Mouse (Mus musculus): ENCODE measurements at regions not wholly inside any gene's neighbourhood (a gene's known extent, or its start where the extent isn't known, plus 50 kb on each side); places are given as distances from the start of the nearest gene placed in this dataset.

DNA sequence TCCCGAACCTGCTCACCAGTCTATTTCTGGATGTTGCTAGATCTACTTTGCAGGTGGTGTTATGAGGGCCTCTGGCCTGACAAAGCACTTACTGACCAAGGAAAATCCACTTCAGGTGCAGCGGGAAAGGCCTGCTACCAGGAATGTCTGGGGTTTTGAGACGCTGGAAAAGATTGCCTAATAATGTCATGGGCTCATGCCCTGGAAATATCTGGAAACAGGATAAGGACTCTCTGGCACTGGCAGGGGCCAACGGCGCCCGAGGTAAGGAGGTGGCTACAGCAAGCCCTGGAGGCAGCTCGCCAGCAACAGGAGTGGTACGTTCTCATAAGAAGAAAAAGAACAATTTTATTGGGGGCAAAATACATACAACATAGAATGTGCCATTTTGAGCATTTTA, 94.7 kb downstream of the Zfp36l1 start:
- Histone ChIP-seq H3K27ac (ENCODE audit: insufficient read depth, low read depth, low read length) (no peak overlapping the region), H3K4me3 (ENCODE audit: insufficient read depth, low read length) (no peak overlapping the region), H3K4me1 (ENCODE audit: control insufficient read depth, insufficient read depth, low read length) (peaks cover 15% of the 10 kb centered on the region)
- no peak for TF ChIP-seq POLR2A (IDR thresholded peaks at IDR 0.05; ENCODE audit: borderline replicate concordance, low read depth, low read length)
- no peak for TF ChIP-seq CTCF (IDR thresholded peaks at IDR 0.05; ENCODE audit: low read depth, low read length)

DNA sequence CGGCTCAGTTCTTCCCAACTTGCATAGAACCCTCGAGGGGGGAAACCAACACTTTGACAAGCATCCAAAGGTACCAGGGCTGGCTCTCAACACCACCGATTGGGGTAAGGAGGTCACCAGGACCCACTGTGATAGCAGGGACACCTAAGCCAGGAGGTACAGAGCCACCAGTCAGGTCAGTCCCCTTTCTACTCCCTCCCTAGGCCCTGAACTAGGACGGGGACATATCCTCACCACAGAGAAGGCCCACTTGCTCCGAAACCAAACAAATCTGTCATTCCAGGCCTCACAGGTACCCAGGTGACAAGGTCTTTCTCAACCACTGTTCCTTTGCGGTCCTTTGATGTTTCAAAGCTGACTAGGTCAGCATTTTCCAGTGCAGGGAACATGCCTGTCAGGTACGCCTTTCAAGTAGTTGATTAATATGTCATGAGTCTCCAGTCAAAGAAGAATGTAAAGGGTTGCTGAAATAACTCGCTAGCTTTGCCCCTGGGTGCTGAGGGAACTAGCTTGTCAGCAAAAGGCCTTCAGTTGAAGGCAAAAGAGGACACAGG, 95.4 kb downstream of the Zfp36l1 start:
- no peak overlapping the region for H3K4me3 ChIP-seq (ENCODE audit: insufficient read depth, low read length)
- H3K4me1 ChIP-seq (ENCODE audit: control insufficient read depth, insufficient read depth, low read length), result peaks cover 21% of the 10 kb centered on the region
- H3K27ac ChIP-seq (ENCODE audit: insufficient read depth, low read depth, low read length), result no peak overlapping the region
- no peak for TF ChIP-seq CTCF (IDR thresholded peaks at IDR 0.05; ENCODE audit: low read depth, low read length)
- TF ChIP-seq POLR2A (IDR thresholded peaks at IDR 0.05; ENCODE audit: borderline replicate concordance, low read depth, low read length), result no peak

DNA sequence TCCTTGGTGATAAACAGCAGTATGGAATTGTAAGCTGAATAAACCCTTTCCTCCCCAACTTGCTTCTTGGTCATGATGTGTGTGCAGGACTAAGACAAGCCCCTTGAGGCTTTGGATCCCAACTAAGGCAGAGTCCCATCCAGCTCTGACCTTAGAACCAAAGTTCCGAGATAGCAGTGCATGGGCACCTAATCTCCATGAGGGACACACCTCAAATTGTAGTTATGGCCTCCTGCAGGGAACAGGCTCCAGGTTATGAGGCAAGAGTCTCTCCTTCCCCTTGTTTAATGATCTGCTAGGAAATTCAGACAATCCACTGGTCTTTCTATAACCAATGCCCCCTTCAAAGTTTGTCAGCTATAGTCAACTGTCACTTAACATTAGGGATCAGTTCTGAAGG, 96.9 kb downstream of the Zfp36l1 start:
- Histone ChIP-seq H3K27ac (ENCODE audit: insufficient read depth, low read depth, low read length) (no peak overlapping the region), H3K4me3 (ENCODE audit: insufficient read depth, low read length) (no peak overlapping the region), H3K4me1 (ENCODE audit: control insufficient read depth, insufficient read depth, low read length) (peaks cover 34% of the 10 kb centered on the region)
- TF ChIP-seq POLR2A (IDR thresholded peaks at IDR 0.05; ENCODE audit: borderline replicate concordance, low read depth, low read length), result no peak
- no peak for TF ChIP-seq CTCF (IDR thresholded peaks at IDR 0.05; ENCODE audit: low read depth, low read length)

DNA sequence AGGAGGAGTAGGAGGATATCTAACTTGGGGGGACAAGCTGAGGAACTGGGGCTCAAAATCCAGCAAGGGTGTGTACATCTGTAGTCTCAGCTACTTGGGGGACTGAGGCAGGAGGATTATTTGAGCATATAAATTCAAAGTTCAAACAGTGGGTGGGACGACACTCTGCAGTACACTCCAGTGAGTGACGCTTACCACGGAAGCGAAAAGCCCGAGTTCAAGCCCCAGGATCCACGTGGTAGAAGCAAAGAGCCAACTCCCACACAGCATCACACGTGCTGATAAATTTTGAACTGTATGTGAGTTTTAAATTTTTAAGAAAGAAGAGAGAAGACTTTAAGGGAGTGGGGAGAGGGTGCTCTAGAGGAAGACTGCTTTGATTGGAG, 98.2 kb downstream of the Zfp36l1 start:
- Histone ChIP-seq H3K4me3 (ENCODE audit: insufficient read depth, low read length) (peak overlapping the region; percentile 49; the same call in 1 of the 2 replicates), H3K4me1 (ENCODE audit: control insufficient read depth, insufficient read depth, low read length) (peaks cover 44% of the 10 kb centered on the region), H3K27ac (ENCODE audit: insufficient read depth, low read depth, low read length) (peak overlapping the region; percentile 100)
- TF ChIP-seq POLR2A (IDR thresholded peaks at IDR 0.05; ENCODE audit: borderline replicate concordance, low read depth, low read length) (no peak), CTCF (IDR thresholded peaks at IDR 0.05; ENCODE audit: low read depth, low read length) (no peak)

DNA sequence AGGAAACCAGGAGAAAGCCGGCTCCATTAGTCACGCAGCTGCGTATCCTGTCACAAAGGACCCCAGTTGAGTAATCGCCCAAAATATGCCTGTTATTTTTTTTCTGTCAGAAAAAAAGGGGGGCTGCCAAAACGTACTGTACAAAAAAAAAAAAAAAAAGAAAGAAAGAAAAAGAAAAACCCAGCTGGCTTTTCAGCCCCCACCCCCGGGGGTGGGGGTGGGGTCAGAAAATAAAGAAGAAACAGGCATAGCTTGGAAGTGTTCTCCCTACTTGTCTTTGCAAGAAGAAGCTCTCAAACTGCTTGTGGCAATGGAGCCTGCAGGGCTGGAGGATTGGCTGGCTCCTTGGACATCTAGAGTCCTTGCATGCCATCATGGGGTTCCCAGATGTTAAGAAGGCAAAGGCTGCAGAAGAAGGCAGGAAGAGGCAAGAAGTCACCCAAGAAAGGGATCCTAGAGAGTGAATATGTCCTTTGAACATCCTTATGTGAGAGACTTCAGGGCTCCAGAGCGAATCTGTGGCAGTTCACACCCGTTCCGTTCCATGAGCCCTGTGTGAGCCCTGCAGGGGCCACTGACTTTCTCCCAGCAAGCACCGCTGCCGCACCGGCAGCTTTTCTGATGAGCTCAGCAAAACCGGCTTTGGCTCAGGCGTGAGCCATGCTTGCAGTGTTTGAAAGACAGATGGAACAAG, 98.8 kb downstream of the Zfp36l1 start:
- peaks cover 47% of the 10 kb centered on the region for H3K4me1 ChIP-seq (ENCODE audit: control insufficient read depth, insufficient read depth, low read length)
- peak overlapping the region; percentile 49 for H3K4me3 ChIP-seq (ENCODE audit: insufficient read depth, low read length)
- no peak for TF ChIP-seq POLR2A (IDR thresholded peaks at IDR 0.05; ENCODE audit: borderline replicate concordance, low read depth, low read length)
- TF ChIP-seq CTCF (IDR thresholded peaks at IDR 0.05; ENCODE audit: low read depth, low read length), result no peak
- H3K27ac ChIP-seq (ENCODE audit: insufficient read depth, low read depth, low read length), result peak overlapping the region; percentile 100

DNA sequence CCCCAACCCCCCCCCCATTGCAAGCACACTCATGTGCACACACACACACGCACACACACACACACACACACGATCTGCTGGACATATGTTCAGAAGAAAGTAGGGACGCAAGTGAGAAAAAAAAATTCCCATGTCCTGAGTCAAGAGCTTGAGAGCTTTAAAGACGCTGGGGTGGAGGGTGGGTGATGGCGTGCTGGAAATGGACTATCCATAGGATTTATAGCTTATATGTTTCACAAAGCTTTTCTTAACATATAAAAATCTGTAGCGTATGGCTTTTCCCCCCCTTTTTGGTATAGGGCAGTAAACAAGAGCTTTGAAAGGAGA, 99.3 kb downstream of the Zfp36l1 start:
- Histone ChIP-seq H3K4me3 (ENCODE audit: insufficient read depth, low read length) (no peak overlapping the region), H3K27ac (ENCODE audit: insufficient read depth, low read depth, low read length) (peak overlapping the region; percentile 100), H3K4me1 (ENCODE audit: control insufficient read depth, insufficient read depth, low read length) (peaks cover 47% of the 10 kb centered on the region)
- no peak for TF ChIP-seq POLR2A (IDR thresholded peaks at IDR 0.05; ENCODE audit: borderline replicate concordance, low read depth, low read length)
- no peak for TF ChIP-seq CTCF (IDR thresholded peaks at IDR 0.05; ENCODE audit: low read depth, low read length)

DNA sequence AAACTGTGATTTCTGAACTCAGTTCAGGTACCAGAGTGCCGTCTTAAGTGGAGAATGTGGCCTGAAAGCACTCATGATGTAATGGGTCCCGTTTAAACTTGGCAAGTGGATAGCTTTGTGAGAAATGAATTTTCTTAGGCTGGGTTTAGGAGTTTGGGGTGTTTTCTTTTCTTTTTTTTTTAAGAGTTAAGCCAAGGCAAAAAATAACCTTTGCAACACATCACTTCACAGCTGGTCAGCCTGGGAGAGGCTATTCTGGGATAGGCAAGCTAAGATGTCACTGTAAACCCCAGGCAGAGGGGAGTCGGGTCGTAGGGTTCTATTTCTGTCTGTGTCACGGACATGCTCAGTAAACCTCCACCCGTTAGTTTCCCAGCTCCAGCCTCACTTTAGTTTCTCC, 100.9 kb downstream of the Zfp36l1 start:
- Histone ChIP-seq H3K4me3 (ENCODE audit: insufficient read depth, low read length) (no peak overlapping the region), H3K27ac (ENCODE audit: insufficient read depth, low read depth, low read length) (no peak overlapping the region), H3K4me1 (ENCODE audit: control insufficient read depth, insufficient read depth, low read length) (peaks cover 47% of the 10 kb centered on the region)
- TF ChIP-seq POLR2A (IDR thresholded peaks at IDR 0.05; ENCODE audit: borderline replicate concordance, low read depth, low read length) (no peak), CTCF (IDR thresholded peaks at IDR 0.05; ENCODE audit: low read depth, low read length) (no peak)

DNA sequence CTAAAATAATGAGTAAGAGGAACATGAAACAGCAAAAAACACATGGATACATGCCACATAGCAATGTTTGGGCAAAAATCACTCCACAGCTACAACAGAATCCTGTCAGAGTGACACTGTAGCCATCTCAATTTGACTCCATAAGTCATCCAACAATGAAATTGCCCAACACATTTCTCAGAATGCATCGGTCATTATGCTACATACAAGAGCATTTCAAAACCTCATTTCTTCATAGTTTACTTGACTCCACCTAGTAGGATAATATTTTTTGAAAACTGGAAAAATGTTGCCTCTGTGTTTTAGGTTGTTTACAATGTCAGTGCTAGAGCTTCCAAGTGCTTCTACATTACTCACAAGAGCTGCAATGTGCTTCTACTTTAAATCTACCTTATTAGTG, 101.9 kb downstream of the Zfp36l1 start:
- no peak for TF ChIP-seq CTCF (IDR thresholded peaks at IDR 0.05; ENCODE audit: low read depth, low read length)
- TF ChIP-seq POLR2A (IDR thresholded peaks at IDR 0.05; ENCODE audit: borderline replicate concordance, low read depth, low read length), result no peak
- Histone ChIP-seq H3K4me3 (ENCODE audit: insufficient read depth, low read length) (no peak overlapping the region), H3K4me1 (ENCODE audit: control insufficient read depth, insufficient read depth, low read length) (peaks cover 47% of the 10 kb centered on the region), H3K27ac (ENCODE audit: insufficient read depth, low read depth, low read length) (no peak overlapping the region)

DNA sequence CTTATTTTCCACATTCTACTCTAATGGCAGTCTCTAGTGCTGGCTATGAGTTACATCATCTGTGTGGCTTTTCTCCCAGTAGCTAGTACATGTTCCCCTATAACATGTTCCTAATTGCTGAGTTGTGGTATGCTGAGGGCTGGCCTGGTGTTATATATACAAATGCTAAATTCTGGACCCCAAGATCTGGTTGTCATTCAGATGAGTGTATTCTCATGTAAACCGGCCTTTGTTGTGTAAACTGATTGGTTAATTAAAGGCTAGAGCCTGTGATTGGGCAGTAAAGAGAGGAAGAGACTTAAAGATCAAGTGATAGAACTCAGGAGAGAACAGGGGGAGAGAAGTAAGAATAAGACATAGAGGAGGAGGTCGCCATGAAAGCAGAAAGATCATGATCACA, 102.6 kb downstream of the Zfp36l1 start:
- H3K27ac ChIP-seq (ENCODE audit: insufficient read depth, low read depth, low read length), result peak overlapping the region; percentile 10
- H3K4me3 ChIP-seq (ENCODE audit: insufficient read depth, low read length), result no peak overlapping the region
- TF ChIP-seq CTCF (IDR thresholded peaks at IDR 0.05; ENCODE audit: low read depth, low read length) (no peak), POLR2A (IDR thresholded peaks at IDR 0.05; ENCODE audit: borderline replicate concordance, low read depth, low read length) (no peak)
- peaks cover 52% of the 10 kb centered on the region for H3K4me1 ChIP-seq (ENCODE audit: control insufficient read depth, insufficient read depth, low read length)

DNA sequence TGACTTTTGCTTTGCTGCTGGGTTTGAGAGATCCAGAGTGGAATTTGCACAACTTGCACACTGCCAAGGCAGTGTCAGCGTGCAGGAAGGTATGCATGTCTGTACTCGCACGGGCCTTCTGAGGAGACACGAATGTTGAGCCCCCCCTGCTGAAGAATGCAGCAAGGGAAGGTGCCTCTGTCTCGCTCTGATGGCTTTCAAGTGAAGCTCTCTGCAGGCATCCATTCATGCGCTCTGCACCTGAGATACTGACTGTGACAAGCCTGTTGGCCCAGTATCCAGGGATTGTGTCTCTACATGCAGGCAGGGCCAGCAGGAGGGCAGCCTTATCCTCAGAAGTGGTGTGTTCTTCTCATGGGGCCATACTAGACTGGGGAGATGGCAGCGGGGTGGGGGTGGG, 105.0 kb downstream of the Zfp36l1 start:
- Histone ChIP-seq H3K4me1 (ENCODE audit: control insufficient read depth, insufficient read depth, low read length) (peaks cover 55% of the 10 kb centered on the region), H3K4me3 (ENCODE audit: insufficient read depth, low read length) (no peak overlapping the region), H3K27ac (ENCODE audit: insufficient read depth, low read depth, low read length) (no peak overlapping the region)
- TF ChIP-seq POLR2A (IDR thresholded peaks at IDR 0.05; ENCODE audit: borderline replicate concordance, low read depth, low read length), result no peak
- no peak for TF ChIP-seq CTCF (IDR thresholded peaks at IDR 0.05; ENCODE audit: low read depth, low read length)
